Mouse (Mus musculus): ENCODE results near the gene Zmat3. TPM values are rescaled to one million over a fixed set of nuclear protein-coding genes. Genes with fewer than 3 reads are reported as not detected.
A peak's percentile ranks its signal among the peaks of the same experiment; 100 is the strongest.

Gene Zmat3
- polyA plus RNA-seq, 1 experiment from 2014 or later, result 7.1 TPM

GRCm38 (mm10) chr3:32392841-32393240 is 27.0 kb upstream of the Zmat3 start:
- Histone ChIP-seq H3K9me3 (ENCODE audit: control insufficient read depth, low read length) (no peaks in the 10 kb centered on the region), H3K4me2 (ENCODE audit: low read depth, low read length) (no peak overlapping the region), H3K4me1 (ENCODE audit: control insufficient read depth, insufficient read depth, low read length) (no peaks in the 10 kb centered on the region), H3K36me3 (ENCODE audit: control insufficient read depth, insufficient read depth, low read length) (no peaks in the 10 kb centered on the region), H3K27me3 (replicated peaks; ENCODE audit: control insufficient read depth, insufficient read depth, low read length) (no peaks in the 10 kb centered on the region), H3K27ac (replicated peaks; ENCODE audit: low read depth, low read length) (no peak overlapping the region), H3K4me3 (ENCODE audit: low read depth, low read length) (no peak overlapping the region), H3K9ac (ENCODE audit: low read depth, low read length) (no peak overlapping the region)
- ATAC-seq (ENCODE audit: low read depth), result no peak
- no peak for DNase-seq (ENCODE audit: low spot score)
- 78% methylated on average over 4 of the region's 4 CpGs for WGBS

DNA sequence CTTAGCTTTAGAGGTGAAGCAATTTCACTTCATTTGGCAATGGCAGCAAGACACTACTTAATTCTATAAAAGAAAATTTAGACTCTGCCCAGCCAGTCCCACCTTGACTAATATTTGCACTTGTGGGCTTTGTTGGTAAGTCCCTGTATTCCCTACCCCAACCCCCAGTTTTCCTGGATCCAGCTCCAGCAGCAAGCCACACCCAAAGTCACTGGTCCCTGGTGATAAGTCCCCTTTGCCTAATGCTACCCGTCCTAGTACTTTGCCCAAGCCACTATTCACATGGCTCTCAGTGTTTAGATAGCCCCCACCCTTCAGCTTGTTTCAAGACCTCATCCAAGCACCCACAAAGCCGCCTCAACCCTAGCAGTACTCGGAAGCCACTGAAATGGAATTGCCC is 15.7 kb upstream of the Zmat3 start:
- Histone ChIP-seq H3K36me3 (ENCODE audit: control insufficient read depth, insufficient read depth, low read length) (no peaks in the 10 kb centered on the region), H3K27ac (replicated peaks; ENCODE audit: low read depth, low read length) (no peak overlapping the region), H3K4me2 (ENCODE audit: low read depth, low read length) (no peak overlapping the region), H3K9ac (ENCODE audit: low read depth, low read length) (no peak overlapping the region), H3K27me3 (replicated peaks; ENCODE audit: control insufficient read depth, insufficient read depth, low read length) (no peaks in the 10 kb centered on the region), H3K4me1 (ENCODE audit: control insufficient read depth, insufficient read depth, low read length) (no peaks in the 10 kb centered on the region), H3K4me3 (ENCODE audit: low read depth, low read length) (no peak overlapping the region), H3K9me3 (ENCODE audit: control insufficient read depth, low read length) (no peaks in the 10 kb centered on the region)
- DNase-seq (ENCODE audit: low spot score) (no peak), ATAC-seq (ENCODE audit: low read depth) (no peak)
- WGBS, result 78% methylated on average over 3 of the region's 3 CpGs

DNA sequence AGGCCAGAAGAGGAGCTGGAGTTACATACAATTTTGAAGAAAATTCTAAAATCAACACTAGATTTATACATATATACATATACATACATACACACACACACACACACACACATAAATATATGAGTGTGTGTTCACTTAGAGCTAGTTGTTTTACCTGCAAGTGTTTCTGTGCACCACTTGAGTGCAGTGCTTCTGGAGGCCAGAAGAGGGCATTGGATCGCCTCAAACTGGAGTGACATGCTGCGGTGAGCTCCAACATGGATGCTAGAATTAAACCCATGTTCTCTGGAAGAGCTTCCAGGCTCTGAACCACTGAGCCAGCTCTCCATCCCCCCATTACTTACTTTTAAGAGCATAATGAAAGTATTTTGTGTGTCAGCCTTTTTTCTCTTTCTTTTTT is 14.1 kb upstream of the Zmat3 start:
- ATAC-seq (ENCODE audit: low read depth), result no peak

DNA sequence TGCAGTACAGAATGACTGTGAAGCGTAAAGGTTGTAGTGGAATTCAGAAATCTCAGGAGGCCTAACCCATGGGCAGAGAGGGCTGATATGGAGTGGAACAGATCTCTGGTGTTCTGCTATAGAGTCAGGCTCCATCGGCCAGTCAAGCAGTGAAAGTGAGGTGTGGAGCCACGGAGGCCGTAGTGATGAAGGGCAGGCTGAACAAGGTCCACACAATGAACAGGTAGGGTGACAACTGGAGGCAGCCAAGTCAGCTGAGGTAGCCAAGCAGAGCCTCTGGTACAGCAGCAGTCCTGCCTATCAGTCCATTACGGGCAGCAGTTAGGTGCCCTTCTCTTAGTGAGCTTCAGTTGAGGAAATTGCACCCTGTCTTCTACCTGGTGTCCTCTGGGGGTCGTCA is 7.4 kb upstream of the Zmat3 start:
- no peak overlapping the region for H3K4me3 ChIP-seq (ENCODE audit: low read depth, low read length)
- WGBS, result 81% methylated on average over 6 of the region's 6 CpGs
- no peak overlapping the region for H3K27ac ChIP-seq (replicated peaks; ENCODE audit: low read depth, low read length)
- ATAC-seq (ENCODE audit: low read depth) (no peak), DNase-seq (ENCODE audit: low spot score) (no peak)
- no peaks in the 10 kb centered on the region for H3K36me3 ChIP-seq (ENCODE audit: control insufficient read depth, insufficient read depth, low read length)
- H3K9ac ChIP-seq (ENCODE audit: low read depth, low read length), result no peak overlapping the region
- H3K4me1 ChIP-seq (ENCODE audit: control insufficient read depth, insufficient read depth, low read length), result no peaks in the 10 kb centered on the region
- no peaks in the 10 kb centered on the region for H3K9me3 ChIP-seq (ENCODE audit: control insufficient read depth, low read length)
- H3K4me2 ChIP-seq (ENCODE audit: low read depth, low read length), result no peak overlapping the region
- no peaks in the 10 kb centered on the region for H3K27me3 ChIP-seq (replicated peaks; ENCODE audit: control insufficient read depth, insufficient read depth, low read length)

More for the DNA sequence above, 14.1 kb upstream of the Zmat3 start:
- DNase-seq (ENCODE audit: low spot score), result no peak
- no peak overlapping the region for H3K27ac ChIP-seq (replicated peaks; ENCODE audit: low read depth, low read length)
- no peak overlapping the region for H3K4me3 ChIP-seq (ENCODE audit: low read depth, low read length)
- no peak overlapping the region for H3K4me2 ChIP-seq (ENCODE audit: low read depth, low read length)
- 23% methylated on average over 2 of the region's 2 CpGs for WGBS
- no peak overlapping the region for H3K9ac ChIP-seq (ENCODE audit: low read depth, low read length)
- no peaks in the 10 kb centered on the region for H3K9me3 ChIP-seq (ENCODE audit: control insufficient read depth, low read length)
- no peaks in the 10 kb centered on the region for H3K36me3 ChIP-seq (ENCODE audit: control insufficient read depth, insufficient read depth, low read length)
- H3K27me3 ChIP-seq (replicated peaks; ENCODE audit: control insufficient read depth, insufficient read depth, low read length), result no peaks in the 10 kb centered on the region
- no peaks in the 10 kb centered on the region for H3K4me1 ChIP-seq (ENCODE audit: control insufficient read depth, insufficient read depth, low read length)

DNA sequence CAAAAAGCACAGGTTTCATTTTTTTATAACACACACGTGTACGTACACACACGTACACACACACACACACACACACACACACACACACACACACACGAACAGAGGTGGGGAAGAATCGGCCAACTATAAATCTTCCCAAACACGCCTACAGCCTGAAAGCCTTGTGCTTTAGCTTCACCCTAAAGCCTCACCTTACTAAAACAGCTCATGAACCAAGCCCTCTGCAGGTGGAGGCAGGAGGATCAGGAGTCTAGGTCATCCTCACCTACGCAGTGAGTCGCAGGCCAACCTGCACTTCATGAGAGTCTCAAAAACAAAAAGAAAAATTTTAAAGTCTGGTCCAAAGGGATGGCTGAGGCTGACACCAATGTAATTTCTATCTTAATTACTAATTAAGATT is 6.7 kb upstream of the Zmat3 start:
- H3K27ac ChIP-seq (replicated peaks; ENCODE audit: low read depth, low read length), result no peak overlapping the region
- ATAC-seq (ENCODE audit: low read depth), result no peak

GRCm38 (mm10) chr3:32371957-32372356 is 6.1 kb upstream of the Zmat3 start:
- Histone ChIP-seq H3K4me1 (ENCODE audit: control insufficient read depth, insufficient read depth, low read length) (no peaks in the 10 kb centered on the region), H3K36me3 (ENCODE audit: control insufficient read depth, insufficient read depth, low read length) (no peaks in the 10 kb centered on the region), H3K4me3 (ENCODE audit: low read depth, low read length) (no peak overlapping the region), H3K27me3 (replicated peaks; ENCODE audit: control insufficient read depth, insufficient read depth, low read length) (no peaks in the 10 kb centered on the region), H3K9ac (ENCODE audit: low read depth, low read length) (no peak overlapping the region), H3K4me2 (ENCODE audit: low read depth, low read length) (no peak overlapping the region), H3K9me3 (ENCODE audit: control insufficient read depth, low read length) (no peaks in the 10 kb centered on the region), H3K27ac (replicated peaks; ENCODE audit: low read depth, low read length) (no peak overlapping the region)
- ATAC-seq (ENCODE audit: low read depth), result no peak
- WGBS, result 71% methylated on average over 7 of the region's 7 CpGs
- peak; percentile 6 for DNase-seq (ENCODE audit: low spot score)

More for the DNA sequence above, 6.7 kb upstream of the Zmat3 start:
- Histone ChIP-seq H3K36me3 (ENCODE audit: control insufficient read depth, insufficient read depth, low read length) (no peaks in the 10 kb centered on the region), H3K4me3 (ENCODE audit: low read depth, low read length) (no peak overlapping the region), H3K4me1 (ENCODE audit: control insufficient read depth, insufficient read depth, low read length) (no peaks in the 10 kb centered on the region), H3K9me3 (ENCODE audit: control insufficient read depth, low read length) (no peaks in the 10 kb centered on the region), H3K9ac (ENCODE audit: low read depth, low read length) (no peak overlapping the region), H3K27me3 (replicated peaks; ENCODE audit: control insufficient read depth, insufficient read depth, low read length) (no peaks in the 10 kb centered on the region), H3K4me2 (ENCODE audit: low read depth, low read length) (no peak overlapping the region)
- DNase-seq (ENCODE audit: low spot score), result no peak
- WGBS, result 83% methylated on average over 8 of the region's 8 CpGs

GRCm38 (mm10) chr3:32367516-32367915 is 1.7 kb upstream of the Zmat3 start:
- no peaks in the 10 kb centered on the region for H3K9me3 ChIP-seq (ENCODE audit: control insufficient read depth, low read length)
- no peak overlapping the region for H3K9ac ChIP-seq (ENCODE audit: low read depth, low read length)
- no peaks in the 10 kb centered on the region for H3K36me3 ChIP-seq (ENCODE audit: control insufficient read depth, insufficient read depth, low read length)
- ATAC-seq (ENCODE audit: low read depth) (no peak), DNase-seq (ENCODE audit: low spot score) (no peak)
- no peak overlapping the region for H3K4me2 ChIP-seq (ENCODE audit: low read depth, low read length)
- peaks cover 3% of the 10 kb centered on the region for H3K4me1 ChIP-seq (ENCODE audit: control insufficient read depth, insufficient read depth, low read length)
- no peaks in the 10 kb centered on the region for H3K27me3 ChIP-seq (replicated peaks; ENCODE audit: control insufficient read depth, insufficient read depth, low read length)
- H3K27ac ChIP-seq (replicated peaks; ENCODE audit: low read depth, low read length), result no peak overlapping the region
- no peak overlapping the region for H3K4me3 ChIP-seq (ENCODE audit: low read depth, low read length)
- 69% methylated on average over 1 of the region's 1 CpGs for WGBS

DNA sequence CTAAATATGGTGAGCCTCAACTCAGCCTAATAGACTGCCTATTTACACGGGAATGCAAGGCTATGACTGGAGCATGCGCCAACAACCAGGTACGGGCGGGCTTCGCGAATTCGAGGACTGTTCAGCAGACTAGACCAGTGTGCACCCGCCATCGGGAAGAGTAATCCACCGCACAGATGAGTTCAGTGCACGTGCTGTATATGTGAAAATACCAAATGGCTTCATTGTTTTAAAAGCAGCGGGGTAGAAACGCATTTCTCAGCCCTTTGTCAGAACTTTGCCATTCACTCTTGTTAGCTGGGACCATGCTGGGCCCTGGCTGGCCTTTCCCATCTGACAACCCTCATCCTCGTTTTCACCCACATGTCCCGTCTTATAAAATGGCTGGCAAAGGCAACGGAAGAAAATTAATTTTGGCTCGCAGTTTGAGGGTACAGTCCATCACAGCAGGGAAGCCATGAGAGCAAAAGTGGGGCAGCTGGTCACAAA is 476 bp upstream of the Zmat3 start:
- 60% methylated on average over 17 of the region's 17 CpGs for WGBS
- Histone ChIP-seq H3K4me1 (ENCODE audit: control insufficient read depth, insufficient read depth, low read length) (peaks cover 3% of the 10 kb centered on the region), H3K4me2 (ENCODE audit: low read depth, low read length) (peak overlapping the region; percentile 85), H3K4me3 (ENCODE audit: low read depth, low read length) (peak overlapping the region; percentile 84), H3K27me3 (replicated peaks; ENCODE audit: control insufficient read depth, insufficient read depth, low read length) (no peaks in the 10 kb centered on the region), H3K9me3 (ENCODE audit: control insufficient read depth, low read length) (no peaks in the 10 kb centered on the region), H3K27ac (replicated peaks; ENCODE audit: low read depth, low read length) (no peak overlapping the region), H3K9ac (ENCODE audit: low read depth, low read length) (peak overlapping the region; percentile 84), H3K36me3 (ENCODE audit: control insufficient read depth, insufficient read depth, low read length) (no peaks in the 10 kb centered on the region)
- DNase-seq (ENCODE audit: low spot score) (no peak), ATAC-seq (ENCODE audit: low read depth) (peak; percentile 11; the same call in 1 of the 2 replicates)

DNA sequence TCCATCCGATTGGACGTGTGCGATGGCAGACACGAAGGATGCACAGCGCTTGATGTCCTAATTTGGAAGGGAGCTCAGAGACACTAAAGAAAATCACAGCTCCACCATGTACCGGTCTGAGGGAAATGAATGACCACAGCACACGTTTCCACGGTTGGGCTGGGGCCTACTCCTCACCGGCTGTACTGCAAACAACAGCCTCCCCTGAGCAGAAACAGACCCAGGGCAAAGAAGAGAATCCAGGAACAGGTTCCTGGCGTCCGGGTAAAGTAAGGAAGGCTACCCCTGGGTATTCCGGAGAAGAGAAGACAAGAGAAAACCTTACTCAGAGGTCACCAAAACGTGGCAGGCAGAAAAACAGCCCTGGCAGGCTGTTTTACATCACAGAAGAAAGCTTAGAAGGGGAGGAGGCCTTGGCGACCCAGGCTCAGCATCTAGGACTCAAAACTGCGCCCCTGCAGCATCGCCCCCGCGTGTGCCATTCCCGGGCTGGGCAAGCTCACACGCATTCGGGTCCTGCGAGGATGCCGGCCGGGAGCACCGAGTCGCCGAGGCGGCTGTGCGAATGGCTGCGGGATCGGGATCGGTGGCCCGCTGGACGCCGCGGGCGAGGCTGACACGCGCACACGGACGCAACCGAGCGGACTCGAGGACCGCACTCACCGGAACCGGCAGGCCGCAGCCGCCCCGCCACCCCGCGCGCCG is 821 bp downstream of the Zmat3 start:
- WGBS, result 1% methylated on average over 30 of the region's 54 CpGs
- H3K4me3 ChIP-seq (ENCODE audit: low read depth, low read length), result peak overlapping the region; percentile 84
- no peaks in the 10 kb centered on the region for H3K9me3 ChIP-seq (ENCODE audit: control insufficient read depth, low read length)
- H3K36me3 ChIP-seq (ENCODE audit: control insufficient read depth, insufficient read depth, low read length), result no peaks in the 10 kb centered on the region
- peak overlapping the region; percentile 84 for H3K9ac ChIP-seq (ENCODE audit: low read depth, low read length)
- H3K27me3 ChIP-seq (replicated peaks; ENCODE audit: control insufficient read depth, insufficient read depth, low read length), result no peaks in the 10 kb centered on the region
- DNase-seq (ENCODE audit: low spot score), result peak; percentile 58
- H3K27ac ChIP-seq (replicated peaks; ENCODE audit: low read depth, low read length), result peak overlapping the region; percentile 58
- peak overlapping the region; percentile 85 for H3K4me2 ChIP-seq (ENCODE audit: low read depth, low read length)
- peaks cover 3% of the 10 kb centered on the region for H3K4me1 ChIP-seq (ENCODE audit: control insufficient read depth, insufficient read depth, low read length)
- ATAC-seq (ENCODE audit: low read depth), result peak; percentile 74
